ENCODE assay signal across 25 mouse cellular contexts in genomic region chr3:27475899-27476298, GRCm38 (mm10).
"Had no signal": no experiment of that assay in that cellular context is flagged by ENCODE, and none has a peak within 500 bp of the region (broad histone marks: within the 10 kb centered on the region; RNA-seq: fewer than 3 reads in every experiment).

No protein-coding gene starts in this region.

- H3K4me2 ChIP-seq: kidney, embryonic 15.5 days; limb, embryonic 12.5 days; limb, embryonic 15.5 days; liver, embryonic 11.5 days; lung, embryonic 15.5 days; midbrain, embryonic 13.5 days; neural tube, embryonic 12.5 days; neural tube, embryonic 15.5 days had no signal

- ATAC-seq: liver, postnatal 0 days; midbrain, embryonic 13.5 days had no signal

- H3K27ac ChIP-seq: kidney, embryonic 15.5 days; limb, embryonic 12.5 days; limb, embryonic 15.5 days; liver, embryonic 14.5 days; lung, embryonic 15.5 days; midbrain, embryonic 13.5 days; neural tube, embryonic 12.5 days; neural tube, embryonic 15.5 days; stomach, postnatal 0 days had no signal

- DNase-seq: kidney, adult 11 months; kidney, adult 8-10 months; kidney, postnatal 10 days; kidney, postnatal 36 days; layer of hippocampus, adult 9-11 months; left cerebral cortex, postnatal 4 days; liver, postnatal 0 days; lung, postnatal 14 days; lung, postnatal 4 days; right cerebral cortex, adult 18-20 months; right cerebral cortex, postnatal 14 days; right cerebral cortex, postnatal 4 days; thymus, adult 2 months; thymus, postnatal 14 days; thymus, postnatal 4 days had no signal

- H3K36me3 ChIP-seq: neural tube, embryonic 15.5 days had no signal

- H3K9me3 ChIP-seq: kidney, embryonic 15.5 days; limb, embryonic 15.5 days; lung, embryonic 15.5 days; midbrain, embryonic 13.5 days; neural tube, embryonic 12.5 days; neural tube, embryonic 15.5 days had no signal

- H3K4me3 ChIP-seq: kidney, embryonic 15.5 days; limb, embryonic 12.5 days; limb, embryonic 15.5 days; lung, embryonic 15.5 days; midbrain, embryonic 13.5 days; neural tube, embryonic 12.5 days; neural tube, embryonic 15.5 days had no signal

- H3K9ac ChIP-seq: kidney, embryonic 15.5 days; limb, embryonic 12.5 days; limb, embryonic 15.5 days; liver, embryonic 14.5 days; liver, postnatal 0 days; lung, embryonic 15.5 days; midbrain, embryonic 13.5 days; neural tube, embryonic 12.5 days; neural tube, embryonic 15.5 days had no signal

- H3K4me1 ChIP-seq: lung, embryonic 15.5 days; midbrain, embryonic 13.5 days; neural tube, embryonic 12.5 days had no signal

- H3K27me3 ChIP-seq: kidney, embryonic 15.5 days; limb, embryonic 12.5 days; limb, embryonic 15.5 days; lung, embryonic 15.5 days; midbrain, embryonic 13.5 days; neural tube, embryonic 12.5 days; neural tube, embryonic 15.5 days had no signal
